Mouse (Mus musculus): ENCODE results near the gene Gm3676.
"Not testable (repeated sequence)": the region's sequence is repeated elsewhere in the genome, so short reads cannot be mapped to it uniquely, and the experiment has no call there.

Gm3676 gene

GRCm38 (mm10) chr14:41646387-41646786 lies at the start of gene Gm3676:
TSS of gene Gm3676 (minus strand) at chr14:41646487.
- DNase-seq (ENCODE audit: low read depth, low spot score): not testable (repeated sequence)

- DNase-seq (ENCODE audit: low read depth, low spot score): not testable (repeated sequence)
Observed at GRCm38 (mm10) chr14:41648176-41648575, 1.9 kb upstream of the Gm3676 start.

GRCm38 (mm10) chr14:41630144-41630543 lies 16.1 kb downstream of the Gm3676 start:
- not testable (repeated sequence) for DNase-seq (ENCODE audit: low read depth, low spot score)

- not testable (repeated sequence) for DNase-seq (ENCODE audit: low read depth, low spot score)
Observed at GRCm38 (mm10) chr14:41624512-41624911, 21.8 kb downstream of the Gm3676 start, which contains the start of gene Gm3072. TSS of gene Gm3072 (minus strand) at chr14:41624612.

- DNase-seq (ENCODE audit: low read depth, low spot score): not testable (repeated sequence)
Observed at GRCm38 (mm10) chr14:41622535-41622934, 23.8 kb downstream of the Gm3676 start.

- DNase-seq (ENCODE audit: low read depth, low spot score): not testable (repeated sequence)
Observed at GRCm38 (mm10) chr14:41610690-41611089, 35.6 kb downstream of the Gm3676 start.

GRCm38 (mm10) chr14:41600935-41601334 lies 45.4 kb downstream of the Gm3676 start:
- not testable (repeated sequence) for DNase-seq (ENCODE audit: low read depth, low spot score)
